Mouse (Mus musculus) heart, embryonic 11.5 days (tissue): Measurements from ENCODE around the gene Dnttip1. TPM values are rescaled to one million over a fixed set of nuclear protein-coding genes. Genes with fewer than 3 reads are reported as not detected.

ENCODE experiments used
- ATAC-seq: fragments of 200-750 bp; cut with Nextera tagmentation; replicated peaks from 2 replicates; pipeline ENCODE4 v1.8.0; 2017; ENCODE audit warnings: moderate library complexity; ENCODE audit not compliant: insufficient number of reproducible peaks, low FRiP score, low TSS enrichment
- H3K27ac ChIP-seq: fragments of 300-500 bp; sonication (generic); 2 replicates; pipeline ENCODE4 v1.5.1; 2014; ENCODE audit warnings: mild to moderate bottlenecking, low read depth, low read length
- H3K27me3 ChIP-seq: fragments of 300-500 bp; sonication (generic); 2 replicates; pipeline ENCODE4 v1.6.1; 2014; ENCODE audit warnings: mild to moderate bottlenecking, low read length, mixed read lengths; ENCODE audit not compliant: control insufficient read depth, insufficient read depth
- H3K36me3 ChIP-seq: fragments of 300-500 bp; sonication (generic); 2 replicates; pipeline ENCODE4 v1.6.1; 2014; ENCODE audit warnings: mild to moderate bottlenecking, low read length, moderate library complexity, mixed read lengths; ENCODE audit not compliant: control insufficient read depth, insufficient read depth
- H3K4me1 ChIP-seq: fragments of 300-500 bp; sonication (generic); 2 replicates; pipeline ENCODE4 v1.6.1; 2014; ENCODE audit warnings: low read length; ENCODE audit not compliant: control insufficient read depth, insufficient read depth
- H3K4me2 ChIP-seq: fragments of 300-500 bp; sonication (generic); 2 replicates; pipeline ENCODE4 v1.6.1; 2014; ENCODE audit warnings: mild to moderate bottlenecking, moderate library complexity
- H3K4me3 ChIP-seq: fragments of 300-500 bp; sonication (generic); 2 replicates; pipeline ENCODE4 v1.5.1; 2014; ENCODE audit warnings: low read depth, low read length
- H3K9ac ChIP-seq: fragments of 300-500 bp; sonication (generic); 2 replicates; pipeline ENCODE4 v1.6.1; 2014; ENCODE audit warnings: mild to moderate bottlenecking, low read depth, low read length, moderate library complexity
- H3K9me3 ChIP-seq: fragments of 300-500 bp; sonication (generic); replicated peaks from 2 replicates; pipeline ENCODE4 v1.6.1; 2016; ENCODE audit warnings: low read length; ENCODE audit not compliant: control insufficient read depth
- WGBS: fragments of 180-500 bp; shearing (Covaris S2); extraction: QIAGEN DNeasy Blood & Tissue Kit; methylation state at CpG from one replicate; pipeline ENCODE4 v1.1.7; 2014; ENCODE audit not compliant: insufficient replicate concordance; 5-methylcytosine and 5-hydroxymethylcytosine counted together
- polyA plus RNA-seq: library from polyadenylated mRNA; unstranded; fragments of >200 nt; fragmentation: Nextera tagmentation; extraction: Ambion mirVana; gene quantifications from 2 replicates; pipeline ENCODE4 v1.2.1, GENCODE M21; 2014

Gene Dnttip1
- polyA plus RNA-seq, 1 experiment from 2014 or later: 57.3 TPM

GRCm38 (mm10) chr2:164770279-164770678 is 24.5 kb downstream of the Dnttip1 start:
- Histone ChIP-seq H3K4me3 (peak overlapping the region; percentile 75), H3K4me1 (peaks cover 20% of the 10 kb centered on the region), H3K27ac (peak overlapping the region; percentile 76), H3K36me3 (peaks cover 29% of the 10 kb centered on the region), H3K9me3 (no peaks in the 10 kb centered on the region), H3K9ac (peak overlapping the region; percentile 86), H3K4me2 (peak overlapping the region; percentile 78), H3K27me3 (no peaks in the 10 kb centered on the region)
- ATAC-seq: no peak
- 4% methylated on average over 15 of the region's 15 CpGs for WGBS

GRCm38 (mm10) chr2:164771123-164771522 is 25.3 kb downstream of the Dnttip1 start:
- Histone ChIP-seq H3K9ac (peak overlapping the region; percentile 86), H3K4me3 (peak overlapping the region; percentile 75), H3K4me1 (peaks cover 20% of the 10 kb centered on the region), H3K36me3 (peaks cover 25% of the 10 kb centered on the region), H3K27ac (peak overlapping the region; percentile 50; the same call in 1 of the 2 replicates), H3K27me3 (no peaks in the 10 kb centered on the region), H3K4me2 (peak overlapping the region; percentile 78), H3K9me3 (no peaks in the 10 kb centered on the region)
- WGBS: 68% methylated on average over 8 of the region's 8 CpGs
- no peak for ATAC-seq

- Histone ChIP-seq H3K36me3 (peaks cover 13% of the 10 kb centered on the region), H3K4me3 (no peak overlapping the region), H3K4me1 (peaks cover 20% of the 10 kb centered on the region), H3K9me3 (no peaks in the 10 kb centered on the region), H3K27ac (0 out of 2 replicates have a peak overlapping the region, but pooled peaks have one; percentile 17), H3K27me3 (peaks cover 7% of the 10 kb centered on the region), H3K9ac (no peak overlapping the region), H3K4me2 (no peak overlapping the region)
- no peak for ATAC-seq
- 73% methylated on average over 14 of the region's 14 CpGs for WGBS
These were observed 27.6 kb downstream of the Dnttip1 start for GRCm38 (mm10) chr2:164773229-164773988.

- no peak for ATAC-seq
These were observed 28.2 kb downstream of the Dnttip1 start for GRCm38 (mm10) chr2:164773989-164774364.

GRCm38 (mm10) chr2:164776130-164776529 is 30.3 kb downstream of the Dnttip1 start:
- Histone ChIP-seq H3K4me2 (no peak overlapping the region), H3K9ac (no peak overlapping the region), H3K4me3 (no peak overlapping the region), H3K4me1 (peaks cover 10% of the 10 kb centered on the region), H3K36me3 (peaks cover 13% of the 10 kb centered on the region), H3K9me3 (no peaks in the 10 kb centered on the region), H3K27me3 (peaks cover 7% of the 10 kb centered on the region), H3K27ac (no peak overlapping the region)
- WGBS: 80% methylated on average over 6 of the region's 6 CpGs
- ATAC-seq: no peak

More at GRCm38 (mm10) chr2:164773989-164774364, 28.2 kb downstream of the Dnttip1 start:
- 69% methylated on average over 5 of the region's 5 CpGs for WGBS
- Histone ChIP-seq H3K4me1 (peaks cover 20% of the 10 kb centered on the region), H3K9ac (no peak overlapping the region), H3K4me3 (no peak overlapping the region), H3K27ac (no peak overlapping the region), H3K9me3 (no peaks in the 10 kb centered on the region), H3K36me3 (peaks cover 13% of the 10 kb centered on the region), H3K27me3 (peaks cover 7% of the 10 kb centered on the region), H3K4me2 (no peak overlapping the region)

- no peak overlapping the region for H3K4me3 ChIP-seq
- H3K27me3 ChIP-seq: peaks cover 7% of the 10 kb centered on the region
- peaks cover 7% of the 10 kb centered on the region for H3K36me3 ChIP-seq
- peaks cover 3% of the 10 kb centered on the region for H3K4me1 ChIP-seq
- H3K27ac ChIP-seq: no peak overlapping the region
- no peak for ATAC-seq
- no peaks in the 10 kb centered on the region for H3K9me3 ChIP-seq
- H3K9ac ChIP-seq: no peak overlapping the region
- H3K4me2 ChIP-seq: no peak overlapping the region
- 56% methylated on average over 17 of the region's 17 CpGs for WGBS
These were observed 31.0 kb downstream of the Dnttip1 start for GRCm38 (mm10) chr2:164776801-164777200.

GRCm38 (mm10) chr2:164777246-164778014 is 31.6 kb downstream of the Dnttip1 start:
- Histone ChIP-seq H3K4me2 (no peak overlapping the region), H3K36me3 (peaks cover 2% of the 10 kb centered on the region; the same call in 1 of the 2 replicates)

GRCm38 (mm10) chr2:164778015-164778287 is 32.2 kb downstream of the Dnttip1 start:
- no peak overlapping the region for H3K27ac ChIP-seq
- H3K36me3 ChIP-seq: peaks cover under 1% of the 10 kb centered on the region; the same call in 1 of the 2 replicates
- H3K9me3 ChIP-seq: no peaks in the 10 kb centered on the region
- H3K4me1 ChIP-seq: no peaks in the 10 kb centered on the region
- 90% methylated on average over 11 of the region's 11 CpGs for WGBS
- H3K9ac ChIP-seq: no peak overlapping the region
- H3K4me2 ChIP-seq: no peak overlapping the region
- H3K27me3 ChIP-seq: peaks cover 7% of the 10 kb centered on the region
- no peak overlapping the region for H3K4me3 ChIP-seq
- ATAC-seq: no peak

More at GRCm38 (mm10) chr2:164777246-164778014, 31.6 kb downstream of the Dnttip1 start:
- no peak for ATAC-seq
- no peaks in the 10 kb centered on the region for H3K4me1 ChIP-seq
- no peak overlapping the region for H3K27ac ChIP-seq
- 77% methylated on average over 30 of the region's 30 CpGs for WGBS
- H3K9me3 ChIP-seq: no peaks in the 10 kb centered on the region
- H3K9ac ChIP-seq: no peak overlapping the region
- peaks cover 7% of the 10 kb centered on the region for H3K27me3 ChIP-seq
- H3K4me3 ChIP-seq: no peak overlapping the region
